Mouse (Mus musculus) left cerebral cortex, postnatal 25 days (tissue): ENCODE measurements at regions not wholly inside any gene's neighbourhood (a gene's known extent, or its start where the extent isn't known, plus 50 kb on each side); places are given as distances from the start of the nearest gene placed in this dataset.

Experiments used
- DNase-seq, 2 experiments: peaks; one replicate each; pipeline ENCODE4 v3.0.0; 2022; ENCODE audit warnings: low spot score in 2 of 2, mixed read lengths in 1 of 2
- intact Hi-C: fragments of 180-260 bp; cut with DNase I; formaldehyde crosslinking; loops from one replicate; pipeline ENCODE4 v1.15.1; 2025

- no peak for DNase-seq
- intact Hi-C loops, result no loop called here
Measured at GRCm38 (mm10) chr9:43673171-43673680, 70.6 kb upstream of the Nectin1 start.

- intact Hi-C loops, result no loop called here
- no peak for DNase-seq
Measured at GRCm38 (mm10) chr9:43674321-43674720, 69.5 kb upstream of the Nectin1 start.

- intact Hi-C loops, result no loop called here
- DNase-seq, result no peak
Measured at GRCm38 (mm10) chr9:43676011-43676410, 67.8 kb upstream of the Nectin1 start.

- peak in 1 of 2 experiments; percentile 55 for DNase-seq
- intact Hi-C loops, result no loop called here
Measured at GRCm38 (mm10) chr9:43679331-43679730, 64.5 kb upstream of the Nectin1 start.

GRCm38 (mm10) chr9:43681317-43681716 lies 62.5 kb upstream of the Nectin1 start:
- peak; percentile 42 to 80 for DNase-seq
- intact Hi-C loops, result loop anchor here (1.0 to 5.0 kb wide), 2 partner anchors 89 to 144 kb away; no protein-coding TSS in a partner anchor

- DNase-seq, result peak in 1 of 2 experiments; percentile 66
- intact Hi-C loops, result loop anchor here (5.0 kb wide), 1 partner anchor 90 kb away; no protein-coding TSS in a partner anchor
Measured at GRCm38 (mm10) chr9:43682102-43682501, 61.7 kb upstream of the Nectin1 start.

- intact Hi-C loops, result loop anchor here (5.0 kb wide), 1 partner anchor 92 kb away; no protein-coding TSS in a partner anchor
- no peak for DNase-seq
Measured at GRCm38 (mm10) chr9:43684596-43684995, 59.2 kb upstream of the Nectin1 start.

GRCm38 (mm10) chr9:43692015-43692414 lies 51.8 kb upstream of the Nectin1 start:
- peak in 1 of 2 experiments; percentile 64 for DNase-seq
- intact Hi-C loops, result no loop called here

- peak; percentile 74 to 91 for DNase-seq
- intact Hi-C loops, result no loop called here
Measured at GRCm38 (mm10) chr9:43692538-43692937, 51.2 kb upstream of the Nectin1 start.
